Mouse (Mus musculus): Measurements from ENCODE around the gene Mrpl9. TPM values are rescaled to one million over a fixed set of nuclear protein-coding genes. Genes with fewer than 3 reads are reported as not detected.
A peak's percentile ranks its signal among the peaks of the same experiment; 100 is the strongest.

Gene Mrpl9
- polyA plus RNA-seq, 1 experiment from 2014 or later, result 60.6 TPM

GRCm38 (mm10) chr3:94482764-94483385, 39.8 kb downstream of the Mrpl9 start:
- no peak overlapping the region for H3K9ac ChIP-seq
- H3K4me1 ChIP-seq (replicated peaks), result peaks cover 80% of the 10 kb centered on the region
- H3K4me3 ChIP-seq, result no peak overlapping the region
- 77% methylated on average over 17 of the region's 17 CpGs for WGBS
- H3K4me2 ChIP-seq, result 0 out of 2 replicates have a peak overlapping the region, but pooled peaks have one; percentile 51
- H3K36me3 ChIP-seq, result peaks cover 31% of the 10 kb centered on the region
- no peak for ATAC-seq (ENCODE audit: low FRiP score, low read depth)
- peak overlapping the region; percentile 85 for H3K27ac ChIP-seq (replicated peaks)
- no peaks in the 10 kb centered on the region for H3K9me3 ChIP-seq
- H3K27me3 ChIP-seq, result no peaks in the 10 kb centered on the region

- peaks cover 39% of the 10 kb centered on the region for H3K36me3 ChIP-seq
- no peaks in the 10 kb centered on the region for H3K27me3 ChIP-seq
- H3K4me3 ChIP-seq, result peak overlapping the region; percentile 18
- peak overlapping the region; percentile 85 for H3K27ac ChIP-seq (replicated peaks)
- H3K9me3 ChIP-seq, result no peaks in the 10 kb centered on the region
- peaks cover 78% of the 10 kb centered on the region for H3K4me1 ChIP-seq (replicated peaks)
- peak overlapping the region; percentile 21; the same call in 1 of the 2 replicates for H3K9ac ChIP-seq
- ATAC-seq (ENCODE audit: low FRiP score, low read depth), result peak; percentile 88
- H3K4me2 ChIP-seq, result peak overlapping the region; percentile 51
- 6% methylated on average over 20 of the region's 20 CpGs for WGBS
Observed at GRCm38 (mm10) chr3:94483790-94484439, 40.8 kb downstream of the Mrpl9 start.

GRCm38 (mm10) chr3:94485922-94486321, 42.8 kb downstream of the Mrpl9 start:
- Histone ChIP-seq H3K27ac (replicated peaks) (peak overlapping the region; percentile 85; the same call in 1 of the 2 replicates), H3K27me3 (no peaks in the 10 kb centered on the region), H3K9me3 (no peaks in the 10 kb centered on the region), H3K4me1 (replicated peaks) (peaks cover 69% of the 10 kb centered on the region), H3K9ac (no peak overlapping the region), H3K4me2 (no peak overlapping the region), H3K4me3 (no peak overlapping the region), H3K36me3 (peaks cover 50% of the 10 kb centered on the region)
- whole genome bisulfite sequencing, result 52% methylated on average over 7 of the region's 7 CpGs
- no peak for ATAC-seq (ENCODE audit: low FRiP score, low read depth)

GRCm38 (mm10) chr3:94487581-94487980, 44.5 kb downstream of the Mrpl9 start:
- H3K27ac ChIP-seq (replicated peaks), result peak overlapping the region; percentile 34; the same call in 1 of the 2 replicates
- peaks cover 41% of the 10 kb centered on the region for H3K36me3 ChIP-seq
- H3K9ac ChIP-seq, result no peak overlapping the region
- no peaks in the 10 kb centered on the region for H3K27me3 ChIP-seq
- H3K4me2 ChIP-seq, result no peak overlapping the region
- no peak for ATAC-seq (ENCODE audit: low FRiP score, low read depth)
- WGBS, result 64% methylated on average over 6 of the region's 6 CpGs
- H3K4me3 ChIP-seq, result no peak overlapping the region
- peaks cover 59% of the 10 kb centered on the region for H3K4me1 ChIP-seq (replicated peaks)
- H3K9me3 ChIP-seq, result no peaks in the 10 kb centered on the region

- H3K9me3 ChIP-seq, result no peaks in the 10 kb centered on the region
- WGBS, result 92% methylated on average over 4 of the region's 4 CpGs
- H3K4me1 ChIP-seq (replicated peaks), result no peaks in the 10 kb centered on the region
- H3K4me3 ChIP-seq, result no peak overlapping the region
- H3K36me3 ChIP-seq, result peaks cover 21% of the 10 kb centered on the region
- no peak overlapping the region for H3K9ac ChIP-seq
- H3K27me3 ChIP-seq, result no peaks in the 10 kb centered on the region
- H3K27ac ChIP-seq (replicated peaks), result no peak overlapping the region
- no peak for ATAC-seq (ENCODE audit: low FRiP score, low read depth)
- no peak overlapping the region for H3K4me2 ChIP-seq
Observed at GRCm38 (mm10) chr3:94497162-94497561, 54.0 kb downstream of the Mrpl9 start.

Other genes with a start within 250 kb of the Mrpl9 start
- not detected in 2 replicates for gene Gm5286, start 246.6 kb upstream of the Mrpl9 start, polyA plus RNA-seq (2015; fragmentation: Nextera tagmentation; extraction: Ambion mirVana)
- gene Gm4778, start 179.3 kb upstream of the Mrpl9 start, polyA plus RNA-seq (2015; fragmentation: Nextera tagmentation; extraction: Ambion mirVana), result not detected in 2 replicates
- 56.1 and 57.7 TPM in 2 replicates for gene Them4, start 133.2 kb upstream of the Mrpl9 start, polyA plus RNA-seq (2015; fragmentation: Nextera tagmentation; extraction: Ambion mirVana)
- 0.19 and 0.21 TPM in 2 replicates for gene Them5, start 101.2 kb upstream of the Mrpl9 start, polyA plus RNA-seq (2015; fragmentation: Nextera tagmentation; extraction: Ambion mirVana)
- 2.4 and 3.3 TPM in 2 replicates for gene C2cd4d, start 80.9 kb upstream of the Mrpl9 start, polyA plus RNA-seq (2015; fragmentation: Nextera tagmentation; extraction: Ambion mirVana)
- 0.49 TPM in 2 replicates for gene Rorc, start 70.5 kb upstream of the Mrpl9 start, polyA plus RNA-seq (2015; fragmentation: Nextera tagmentation; extraction: Ambion mirVana)
- 1.7 and 1.8 TPM in 2 replicates for gene Lingo4, start 44.8 kb upstream of the Mrpl9 start, polyA plus RNA-seq (2015; fragmentation: Nextera tagmentation; extraction: Ambion mirVana)
- 50.7 and 53.5 TPM in 2 replicates for gene Tdrkh, start 30.0 kb upstream of the Mrpl9 start, polyA plus RNA-seq (2015; fragmentation: Nextera tagmentation; extraction: Ambion mirVana)
- 1.4 and 1.6 TPM in 2 replicates for gene Oaz3, start 597 bp downstream of the Mrpl9 start, polyA plus RNA-seq (2015; fragmentation: Nextera tagmentation; extraction: Ambion mirVana)
- gene Celf3, start 35.0 kb downstream of the Mrpl9 start, polyA plus RNA-seq (2015; fragmentation: Nextera tagmentation; extraction: Ambion mirVana), result 219 and 232 TPM in 2 replicates
- gene Riiad1, start 37.0 kb downstream of the Mrpl9 start, polyA plus RNA-seq (2015; fragmentation: Nextera tagmentation; extraction: Ambion mirVana), result 20.0 and 21.0 TPM in 2 replicates
- 95.4 and 100 TPM in 2 replicates for gene Snx27, start 139.4 kb downstream of the Mrpl9 start, polyA plus RNA-seq (2015; fragmentation: Nextera tagmentation; extraction: Ambion mirVana)
- gene Gm10972, start 199.8 kb downstream of the Mrpl9 start, polyA plus RNA-seq (2015; fragmentation: Nextera tagmentation; extraction: Ambion mirVana), result not detected in 2 replicates
- 6.5 and 8.0 TPM in 2 replicates for gene Tuft1, start 215.6 kb downstream of the Mrpl9 start, polyA plus RNA-seq (2015; fragmentation: Nextera tagmentation; extraction: Ambion mirVana)

Measured in hindbrain, embryonic 15.5 days (tissue).